Mouse (Mus musculus) induced T-regulatory cell, adult 2 months (primary cell): ENCODE data around the gene Atg14.
A peak's percentile ranks its signal among the peaks of the same experiment; 100 is the strongest.
"Not testable (repeated sequence)": the region's sequence is repeated elsewhere in the genome, so short reads cannot be mapped to it uniquely, and the experiment has no call there.

ENCODE experiments used
- DNase-seq: peaks from one replicate; pipeline ENCODE4 v3.0.0-alpha.2; 2012; ENCODE audit warnings: low read depth

The Atg14 gene

DNA sequence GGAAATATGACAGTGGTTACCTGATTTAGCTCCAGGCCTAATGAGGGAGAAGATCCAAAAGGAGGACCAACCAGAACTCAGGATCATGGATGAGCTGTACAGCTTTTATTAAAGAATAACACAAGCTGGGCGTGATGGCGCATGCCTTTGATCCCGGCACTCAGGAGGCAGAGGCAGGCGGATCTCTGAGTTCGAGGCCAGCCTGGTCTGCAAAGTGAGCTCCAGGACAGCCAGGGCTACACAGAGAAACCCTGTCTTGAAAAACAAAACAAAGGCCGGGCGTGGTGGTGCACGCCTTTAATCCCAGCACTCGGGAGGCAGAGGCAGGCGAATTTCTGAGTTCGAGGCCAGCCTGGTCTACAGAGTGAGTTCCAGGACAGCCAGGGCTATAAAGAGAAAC, at the start of gene Atg14:
Gene Atg14 (minus strand): TSS at position 101 of the 400 bp plus-strand sequence.
- not testable (repeated sequence) for DNase-seq

DNA sequence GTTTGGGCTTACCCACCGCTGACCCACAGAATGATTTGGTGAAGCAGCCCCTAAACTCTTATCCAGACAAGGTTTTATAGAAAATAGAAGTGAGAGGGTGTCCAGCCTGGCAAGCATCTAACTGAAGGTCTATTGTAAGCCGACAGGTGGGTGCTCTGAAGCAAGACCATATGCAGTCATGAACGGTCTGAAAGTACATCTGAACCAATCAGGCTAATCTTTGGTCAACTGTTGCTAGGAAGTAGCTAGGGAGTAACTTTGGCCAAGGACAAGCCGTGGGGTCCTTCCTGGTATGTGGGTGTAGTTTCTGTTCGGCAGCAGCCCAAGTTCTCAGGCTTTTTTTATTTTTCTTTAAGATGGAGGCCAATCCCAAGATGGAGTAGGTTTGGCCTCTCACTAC, 48.4 kb upstream of the Atg14 start:
- DNase-seq: no peak

DNA sequence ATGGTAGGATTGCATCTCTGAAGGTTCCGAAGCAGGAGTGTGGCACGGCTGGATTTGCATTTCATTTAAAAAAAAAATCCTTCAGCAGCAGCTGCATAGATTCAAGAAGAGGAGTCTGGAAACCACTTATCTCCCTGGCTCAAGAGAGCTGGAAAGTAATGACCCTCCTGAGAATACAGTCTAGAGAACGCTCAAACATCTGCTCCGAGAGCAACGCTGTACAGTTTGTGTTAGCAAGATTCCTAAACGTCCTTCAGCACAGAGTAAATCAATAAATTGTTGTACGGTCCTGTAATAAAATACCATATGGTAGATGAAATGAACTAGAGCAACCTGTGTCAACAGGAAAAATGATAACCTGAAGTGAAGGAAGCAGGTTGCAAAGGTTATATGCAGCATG, 42.8 kb upstream of the Atg14 start:
- DNase-seq: no peak

DNA sequence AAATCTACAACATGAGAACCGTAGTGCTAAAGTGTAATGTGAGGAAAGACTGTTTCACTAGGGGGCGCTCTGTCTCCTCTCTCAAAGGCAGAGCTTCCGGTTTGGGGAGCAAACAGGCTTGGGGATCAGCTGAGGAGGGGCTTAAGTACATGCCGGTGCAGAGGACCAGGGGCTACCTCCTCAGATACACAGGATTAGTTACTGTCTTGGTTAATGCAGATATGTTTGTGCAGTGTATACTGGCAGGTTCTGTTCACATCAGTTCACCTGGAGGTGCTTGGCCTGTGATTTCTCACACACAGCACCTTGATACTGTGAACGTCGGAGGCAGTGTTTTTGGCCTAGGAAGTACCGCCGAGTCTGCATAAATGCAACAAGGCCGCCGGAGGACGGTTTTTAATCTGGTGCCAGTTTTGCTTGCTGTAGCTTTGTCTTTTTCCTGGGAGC, 27.5 kb upstream of the Atg14 start:
- peak; percentile 83 for DNase-seq

DNA sequence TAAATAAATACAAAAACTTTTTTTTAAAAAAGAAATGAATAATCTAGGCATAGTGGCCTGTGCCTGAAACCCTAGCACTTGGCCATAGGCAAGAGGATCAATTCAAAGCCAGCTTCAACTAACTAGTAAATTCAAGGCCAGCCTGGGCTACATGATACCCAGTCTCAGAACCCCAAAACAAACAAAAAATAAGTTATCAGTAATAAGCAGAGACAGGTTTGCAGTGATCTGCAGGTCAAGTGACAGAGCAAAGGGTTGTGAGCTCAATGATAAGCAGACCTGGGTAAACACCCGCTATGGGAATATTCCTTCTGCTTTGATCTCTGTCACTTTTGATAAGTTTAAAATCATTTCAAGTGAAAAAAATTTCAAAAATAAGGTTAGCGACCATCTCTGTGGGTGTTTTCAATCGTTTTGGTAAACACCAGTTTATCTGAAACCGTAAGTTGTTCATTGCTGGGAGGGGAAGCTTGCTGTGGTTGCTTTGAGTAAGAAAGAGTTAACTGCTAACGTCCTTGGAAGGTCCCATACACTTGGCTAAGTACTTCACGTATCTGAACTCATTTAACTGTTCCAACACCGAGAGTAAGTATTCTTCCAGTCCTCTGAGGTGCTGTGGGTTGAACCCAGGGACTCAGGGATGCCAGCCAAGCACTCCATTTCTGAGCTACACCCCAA, 24.1 kb upstream of the Atg14 start:
- no peak for DNase-seq

DNA sequence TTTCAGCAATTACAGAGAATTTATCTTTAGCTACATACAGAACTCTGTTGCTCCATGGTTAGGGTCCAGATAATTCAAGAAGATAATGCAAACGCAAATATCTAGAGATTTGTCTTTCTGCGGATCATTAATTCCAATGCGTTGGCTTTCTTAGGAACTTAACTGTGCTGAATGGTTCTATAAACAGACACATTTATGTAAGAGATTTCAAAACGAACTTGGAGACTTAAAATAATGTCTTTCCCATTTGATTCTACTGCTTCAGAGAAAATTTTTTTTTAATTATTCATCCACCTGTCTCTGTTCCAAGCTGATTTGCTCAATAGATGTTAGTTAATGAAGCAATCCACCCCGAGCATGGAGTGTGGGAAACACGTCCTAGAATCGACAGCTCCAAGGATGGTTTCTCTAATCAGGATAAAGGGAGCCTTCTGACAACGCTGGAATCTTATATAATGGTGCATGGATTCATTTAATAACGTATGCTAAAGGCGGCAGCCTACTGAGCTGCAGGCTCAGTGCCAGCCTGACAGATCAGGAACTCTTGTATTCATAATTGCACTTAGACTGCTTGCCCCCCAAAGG, 20.0 kb upstream of the Atg14 start:
- DNase-seq: no peak

DNA sequence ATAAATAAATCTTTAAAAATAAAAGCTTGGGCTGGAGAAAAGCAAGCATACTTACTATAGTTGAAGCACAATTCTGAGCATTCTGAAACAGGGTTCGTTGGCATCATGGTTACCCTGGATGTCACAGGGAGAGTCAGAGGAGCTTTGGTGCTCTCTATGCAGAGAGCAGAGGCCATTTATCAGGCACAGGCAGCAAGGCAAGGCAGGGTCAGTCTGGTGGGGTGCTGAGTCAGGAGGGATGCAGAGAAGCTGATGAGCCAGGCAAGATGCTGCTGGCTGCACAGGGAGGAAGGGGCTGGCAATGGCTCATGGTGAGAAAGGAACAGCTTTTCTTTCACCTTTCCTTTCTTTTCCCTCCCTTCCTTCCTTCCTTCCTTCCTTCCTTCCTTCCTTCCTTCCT, 19.0 kb upstream of the Atg14 start:
- DNase-seq: no peak

DNA sequence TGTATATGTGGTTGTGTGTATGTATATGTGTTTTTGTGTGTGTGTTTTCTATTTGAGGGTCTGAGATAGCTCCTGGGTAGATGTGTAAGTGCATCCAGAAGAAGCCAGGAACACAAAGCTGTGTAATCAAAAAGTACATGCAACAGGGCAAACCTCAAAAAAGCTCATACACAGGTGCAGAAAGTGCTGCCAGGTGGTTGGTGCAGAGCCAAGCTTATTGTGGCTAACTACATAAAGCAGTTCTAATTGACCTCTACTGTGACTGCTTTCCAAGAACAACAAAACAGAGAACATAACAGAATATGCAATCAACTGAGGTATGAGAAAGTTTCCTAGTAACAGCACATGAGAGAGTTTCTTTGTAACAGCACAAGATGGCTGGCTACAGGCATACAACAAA, 13.9 kb upstream of the Atg14 start:
- DNase-seq: no peak

DNA sequence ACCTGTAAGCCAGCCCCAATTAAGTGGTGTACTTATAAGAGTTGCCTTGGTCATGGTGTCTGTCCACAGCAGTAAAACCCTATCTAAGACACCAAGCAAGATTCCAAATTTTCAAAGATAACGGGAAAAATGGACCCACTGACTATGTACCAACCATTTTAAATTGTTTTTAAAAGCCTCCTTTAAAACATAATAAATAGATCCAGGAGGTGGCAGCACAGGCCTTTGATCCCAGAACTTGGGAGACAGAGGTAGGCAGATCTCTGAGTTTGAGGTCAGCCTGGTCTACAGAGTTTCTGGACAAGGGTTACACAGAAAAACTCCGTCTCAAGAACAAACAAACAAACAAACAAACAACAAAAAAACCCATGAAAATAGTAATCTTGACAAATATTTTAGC, 11.2 kb upstream of the Atg14 start:
- DNase-seq: peak; percentile 20

DNA sequence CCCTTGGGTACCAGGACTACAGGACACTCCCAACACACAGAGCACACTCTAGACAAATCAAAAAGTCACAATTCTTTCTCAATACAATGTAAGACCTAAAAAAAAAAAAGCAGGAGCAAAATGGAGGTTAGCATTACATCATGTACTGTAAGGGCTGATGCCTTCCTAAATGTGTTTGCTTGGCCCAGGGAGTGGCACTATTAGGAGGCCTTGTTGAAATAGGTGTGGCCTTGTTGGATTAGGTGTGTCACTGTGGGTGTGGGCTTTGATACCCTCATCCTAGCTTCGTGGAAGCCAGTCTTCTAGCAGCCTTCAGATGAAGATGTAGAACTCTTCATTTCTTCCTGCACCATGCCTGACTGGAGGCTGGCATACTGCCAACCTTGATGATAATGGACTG, 10.8 kb upstream of the Atg14 start:
- no peak for DNase-seq

DNA sequence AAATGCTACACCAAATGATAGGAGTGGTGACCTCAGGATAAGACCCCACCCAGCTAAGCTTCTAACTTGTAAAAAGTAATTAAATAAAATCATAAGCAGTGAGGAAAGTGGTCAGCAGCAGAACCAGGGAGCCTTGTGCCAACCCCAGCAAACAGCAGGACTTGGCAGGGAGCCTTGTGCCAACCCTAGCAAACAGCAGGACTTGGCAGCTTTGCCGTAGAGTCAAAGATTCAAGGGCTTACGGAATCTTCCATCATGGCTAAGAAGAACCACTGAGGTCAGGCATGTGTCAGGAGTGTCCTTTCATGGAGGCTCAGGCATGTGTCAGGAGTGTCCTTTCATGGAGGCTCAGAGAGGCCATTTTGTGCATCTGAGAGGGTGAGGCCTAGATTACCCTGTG, 7.6 kb upstream of the Atg14 start:
- no peak for DNase-seq

DNA sequence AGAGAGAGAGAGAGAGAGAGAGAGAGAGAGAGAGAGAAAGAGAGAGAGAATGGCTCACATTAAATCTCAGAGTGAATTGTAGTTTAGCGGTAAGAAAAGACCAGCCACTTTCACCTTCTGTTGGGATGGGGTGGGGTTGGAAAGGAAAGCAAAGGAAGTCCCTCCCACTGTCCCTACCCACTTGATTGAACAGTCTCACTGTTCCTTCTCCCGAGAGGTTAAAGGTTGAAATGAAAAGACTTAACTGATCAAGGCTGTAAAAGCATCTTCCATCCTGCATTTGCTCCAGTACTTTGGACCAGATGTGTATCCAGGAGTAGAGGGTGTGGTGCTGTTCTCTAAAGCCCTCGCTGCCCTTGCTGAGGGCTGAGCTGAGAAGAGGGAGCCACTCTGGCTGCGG, 6.2 kb upstream of the Atg14 start:
- DNase-seq: no peak

DNA sequence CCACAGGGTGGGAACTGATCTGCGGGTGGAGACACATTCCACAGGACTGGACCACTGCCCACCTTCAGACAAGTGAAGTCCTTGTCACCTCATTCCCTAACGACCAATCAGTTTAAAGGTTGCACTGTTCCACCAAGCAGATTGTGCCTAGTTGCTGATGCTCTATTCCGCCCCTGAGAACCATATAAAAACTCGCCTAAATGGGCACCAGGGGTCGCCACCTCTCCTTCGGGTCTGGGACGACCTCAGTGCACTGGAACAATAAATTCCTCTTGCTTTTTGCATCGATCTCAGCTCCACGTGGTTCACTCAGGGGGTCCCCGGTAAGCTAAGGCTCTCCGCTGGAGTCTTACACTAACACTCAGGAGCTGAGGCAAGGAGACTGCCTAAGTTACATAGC, 4.3 kb upstream of the Atg14 start:
- DNase-seq: no peak

DNA sequence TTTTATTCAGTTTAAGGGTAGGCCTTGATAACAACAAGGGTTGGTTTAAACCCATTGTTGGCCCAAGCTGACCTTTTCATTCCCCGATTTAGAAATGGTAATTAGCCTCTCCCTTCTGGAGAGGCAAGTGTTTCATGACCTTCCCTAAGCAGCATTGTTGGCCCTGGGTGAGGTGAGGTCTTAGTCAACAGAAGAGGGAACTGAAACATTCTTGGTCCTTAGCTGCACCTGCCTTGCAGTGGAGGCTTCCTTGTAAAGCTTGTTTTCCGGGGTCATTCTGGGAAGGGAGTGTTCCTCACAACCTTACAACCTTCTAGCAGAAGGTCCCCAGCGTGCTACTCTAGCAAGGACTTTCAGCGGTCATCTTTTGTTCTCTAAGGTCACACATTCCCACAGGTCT, 2.3 kb upstream of the Atg14 start:
- DNase-seq: no peak

DNA sequence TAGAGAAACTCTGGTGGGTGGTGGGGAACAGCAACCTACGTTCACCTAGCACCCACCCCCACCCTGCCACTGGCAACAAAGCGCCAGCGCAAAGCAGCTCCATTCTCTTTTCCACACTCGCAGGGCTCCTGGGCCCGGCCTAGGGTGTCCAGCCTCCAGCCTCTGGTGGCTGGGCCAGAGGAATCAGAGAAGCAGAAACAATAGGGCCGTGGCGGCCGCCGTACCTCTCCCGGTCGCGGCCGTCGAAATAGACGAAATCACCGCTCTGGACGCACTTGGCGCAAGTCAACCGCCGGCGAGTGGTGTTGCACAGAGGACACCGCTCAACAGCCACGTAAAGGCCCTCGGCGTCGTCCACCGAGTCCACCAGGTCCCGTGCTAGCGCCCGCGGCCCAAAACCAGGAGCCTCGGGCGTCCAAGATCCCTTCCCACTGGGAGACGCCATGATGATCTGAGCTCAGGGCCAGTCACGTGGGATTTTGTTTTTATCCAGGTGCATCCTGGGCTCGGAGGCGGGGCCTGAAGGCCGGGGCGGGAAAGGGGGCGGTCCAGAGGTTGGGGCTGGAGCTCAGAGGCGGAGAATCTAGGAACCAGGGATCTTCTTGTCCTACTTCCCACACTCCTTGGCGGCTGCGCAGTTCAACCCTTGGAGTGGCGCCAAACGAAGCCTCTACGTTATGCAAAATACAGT, 2.3 kb downstream of the Atg14 start:
- peak; percentile 89 for DNase-seq

DNA sequence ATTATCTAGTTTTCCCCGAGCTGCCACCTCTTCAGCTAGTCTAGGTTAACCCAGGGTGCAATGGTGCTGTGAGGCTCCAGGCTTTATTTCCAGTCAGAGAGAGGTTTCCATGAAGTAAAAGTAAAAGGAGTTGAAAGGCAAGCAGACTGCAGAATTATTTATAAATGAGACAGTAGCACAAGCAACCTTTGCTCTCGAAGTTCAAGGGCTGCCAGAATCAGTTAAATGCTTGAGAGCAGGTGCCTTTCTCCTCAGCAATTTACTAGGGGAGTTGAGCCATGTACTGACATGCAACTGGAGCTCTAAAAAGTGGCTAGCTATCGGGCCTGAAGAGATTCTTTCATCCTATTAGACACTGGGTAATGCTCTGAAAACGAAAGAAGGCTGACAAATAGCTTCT, 7.3 kb downstream of the Atg14 start:
- no peak for DNase-seq

DNA sequence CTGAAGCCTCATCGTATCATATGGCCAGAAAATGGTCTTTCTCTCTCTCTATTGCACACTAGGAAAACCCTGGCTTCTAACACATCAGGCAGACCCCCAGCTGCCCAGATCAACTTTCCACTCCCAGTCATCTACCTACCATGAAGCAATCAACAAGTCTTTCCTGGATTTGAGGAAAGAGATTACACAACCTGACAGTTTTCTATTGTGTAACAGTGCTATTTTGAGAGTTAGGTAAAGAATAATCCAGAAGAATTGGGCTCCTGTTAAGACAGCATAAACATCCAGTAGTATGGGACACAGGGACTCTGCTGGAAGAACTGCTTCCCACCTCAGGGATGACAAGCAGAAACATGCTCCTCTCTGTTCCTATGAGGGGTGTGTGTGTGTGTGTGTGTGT, 7.9 kb downstream of the Atg14 start:
- DNase-seq: no peak

DNA sequence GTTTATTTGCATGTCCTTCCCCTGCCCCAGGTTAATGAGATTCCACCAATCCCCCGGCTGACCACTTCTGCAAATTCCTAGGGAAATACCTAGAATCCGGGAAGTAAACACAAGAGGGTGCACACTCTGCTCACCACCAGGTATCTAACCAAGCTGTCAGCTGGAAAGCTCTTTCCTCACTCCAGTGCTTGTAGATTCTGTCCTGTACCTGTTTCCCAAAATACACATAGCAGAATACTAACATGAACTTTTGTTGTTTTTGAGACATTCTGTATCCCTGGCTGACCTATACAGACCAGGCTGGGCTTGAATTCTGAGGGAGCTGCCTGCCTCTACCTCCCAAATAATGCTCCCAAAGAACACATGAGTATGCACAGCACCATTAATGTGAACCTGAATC, 9.7 kb downstream of the Atg14 start:
- no peak for DNase-seq

DNA sequence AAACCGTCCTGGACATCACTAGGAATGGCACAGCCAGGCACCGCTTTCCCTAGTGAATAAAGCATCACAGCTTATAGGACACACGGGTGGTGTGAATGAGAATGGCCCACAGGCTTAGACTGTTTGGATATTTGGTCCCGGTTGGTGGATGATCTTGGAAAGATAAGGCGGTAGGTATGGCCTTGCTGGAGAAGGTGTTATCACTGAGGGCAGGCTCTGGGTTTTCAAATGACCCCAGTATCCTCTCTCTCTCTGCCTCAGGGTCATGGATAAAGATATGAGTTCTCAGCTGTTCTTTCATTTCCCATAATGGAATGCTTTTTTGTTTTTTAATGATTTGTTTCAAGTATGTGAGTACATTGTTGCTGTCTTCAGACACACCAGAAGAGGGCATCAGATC, 15.2 kb downstream of the Atg14 start:
- DNase-seq: no peak

DNA sequence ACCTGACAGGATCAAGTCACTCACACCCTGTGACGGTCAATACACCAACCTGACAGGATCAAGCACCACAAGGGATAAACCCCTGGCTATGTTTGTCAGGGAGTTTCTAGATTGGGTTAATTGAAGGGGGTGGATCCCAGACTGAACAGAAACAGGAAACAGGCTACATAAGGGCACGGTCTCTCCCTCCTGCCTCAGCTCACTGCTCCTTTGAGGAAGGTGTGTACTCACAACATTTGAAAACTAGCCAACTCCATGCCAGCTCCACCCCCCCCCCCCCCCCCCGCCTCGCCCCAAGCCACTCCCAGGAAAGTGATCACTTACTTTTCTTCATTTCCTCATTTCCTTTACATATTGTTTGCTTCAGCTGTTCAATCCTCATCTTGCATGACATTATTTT, 16.2 kb downstream of the Atg14 start:
- no peak for DNase-seq

DNA sequence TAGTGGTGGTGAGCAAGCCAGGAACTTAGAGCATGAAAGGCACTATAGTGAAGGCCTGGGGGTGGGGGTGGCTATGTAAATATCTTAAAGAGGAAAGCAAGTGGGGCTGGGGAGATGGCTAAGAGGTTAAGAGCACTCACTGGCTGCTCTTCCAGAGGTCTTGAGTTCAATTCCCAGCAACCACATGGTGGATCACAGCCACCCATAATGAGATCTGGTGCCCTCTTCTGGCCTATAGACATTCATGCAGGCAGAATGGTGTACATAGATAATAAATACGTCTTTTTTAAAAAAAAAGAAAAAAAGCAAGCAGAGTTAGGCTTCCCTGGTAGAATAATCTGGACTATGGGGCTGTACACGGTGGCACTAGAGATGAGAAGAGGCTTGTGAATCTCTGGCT, 17.1 kb downstream of the Atg14 start:
- DNase-seq: no peak

DNA sequence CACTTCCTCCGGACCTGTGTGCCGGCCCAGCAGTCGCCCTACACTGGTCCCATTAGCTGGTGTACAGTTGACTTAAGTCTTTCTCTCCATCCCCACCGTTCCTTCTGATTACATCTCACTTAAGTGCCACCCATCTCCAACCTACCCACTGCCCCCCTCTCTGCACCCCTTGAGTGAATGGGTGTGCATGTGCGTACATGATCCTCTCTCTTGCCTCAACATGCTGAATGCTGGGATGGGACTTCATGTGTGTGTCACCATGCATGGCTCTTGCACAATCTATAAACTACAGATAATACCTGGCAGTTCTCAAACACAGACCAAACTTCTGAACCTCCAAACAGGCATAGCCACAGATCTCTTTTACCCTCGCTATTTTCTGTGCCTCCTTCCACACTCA, 18.8 kb downstream of the Atg14 start:
- no peak for DNase-seq

DNA sequence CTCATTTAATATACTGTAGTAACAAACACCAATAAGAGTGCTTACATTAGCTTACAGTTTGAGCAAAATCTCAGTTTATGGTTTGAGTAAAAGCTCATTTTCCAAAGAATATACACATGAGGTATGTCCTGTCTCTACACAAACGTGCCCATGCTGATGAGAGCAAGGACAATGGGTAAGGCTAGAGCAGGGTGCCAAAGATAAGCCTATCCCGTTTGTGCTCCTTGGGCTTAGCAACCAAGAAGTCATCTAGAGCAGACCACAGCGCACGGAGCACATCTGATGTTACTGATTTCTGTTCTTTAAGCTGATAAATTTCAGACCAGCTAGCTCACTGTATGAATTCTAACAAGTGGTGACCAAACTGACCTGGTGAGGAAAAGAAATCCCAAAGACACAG, 25.6 kb downstream of the Atg14 start:
- no peak for DNase-seq

DNA sequence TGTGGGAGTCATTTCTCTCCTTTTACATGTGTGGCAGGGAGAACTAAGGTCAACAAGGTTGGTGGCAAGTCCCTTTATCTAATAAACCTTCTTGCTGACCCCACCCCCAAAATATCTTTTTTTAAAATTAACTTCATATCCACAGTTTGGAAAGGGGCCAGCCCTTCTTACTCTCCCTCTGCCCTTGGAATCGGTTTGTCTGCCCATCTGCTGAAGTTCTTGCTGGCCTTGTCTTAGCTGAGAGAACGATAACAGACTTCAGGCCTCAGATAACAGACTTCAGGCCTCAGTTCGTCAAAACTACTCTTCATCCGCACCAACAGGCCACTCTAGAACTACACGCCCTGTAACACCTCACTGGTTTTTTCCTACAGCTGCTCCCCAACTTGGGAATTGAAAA, 26.2 kb downstream of the Atg14 start:
- no peak for DNase-seq
